Mouse (Mus musculus) gastrocnemius, postnatal 10 days (tissue): ENCODE results near the gene Prl6a1. TPM values are rescaled to one million over a fixed set of nuclear protein-coding genes. Genes with fewer than 3 reads are reported as not detected.

ENCODE experiments used
- DNase-seq: peaks from one replicate; pipeline ENCODE4 v3.0.0; 2021; ENCODE audit warnings: mixed read lengths
- long read RNA-seq, 2 experiments: library from polyadenylated mRNA; stranded (forward); transcript quantifications; one replicate each; pipeline ENCODE4 v2.0.0; 2021
- total RNA-seq, 2 experiments: library from RNA; stranded (reverse); gene quantifications; 2 replicates each; pipeline ENCODE4 v1.2.3; 2021

The Prl6a1 gene
- not detected for total RNA-seq
- long read RNA-seq, experiment 1: 0 reads
- long read RNA-seq, experiment 2: 0 reads

- no peak for DNase-seq
These were observed at the start of gene Prl6a1 for GRCm38 (mm10) chr13:27312334-27313225. Gene Prl6a1 (plus strand): TSS chr13:27312627.

GRCm38 (mm10) chr13:27334989-27335388, 22.6 kb downstream of the Prl6a1 start:
- no peak for DNase-seq

GRCm38 (mm10) chr13:27342733-27343275, 30.4 kb downstream of the Prl6a1 start:
- no peak for DNase-seq

DNA sequence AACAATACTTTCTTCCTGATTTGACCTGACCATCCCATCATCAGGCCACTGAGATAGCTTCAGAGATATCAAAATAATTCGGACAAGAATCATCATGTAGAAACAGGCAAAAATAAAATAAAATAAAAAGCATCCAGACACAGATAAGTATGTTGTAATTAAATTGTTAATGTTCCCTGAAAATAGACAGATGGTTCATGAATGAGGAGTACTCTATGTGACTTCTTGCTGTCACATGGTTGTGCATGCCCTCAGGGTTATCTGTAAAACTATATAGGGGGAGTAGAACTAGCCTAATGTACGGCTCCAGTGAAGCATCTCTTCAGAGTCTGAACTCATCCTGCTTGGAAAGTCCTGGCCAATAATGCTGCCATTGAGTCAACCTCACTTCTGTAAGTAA, 32.9 kb downstream of the Prl6a1 start, which contains the start of gene Prl8a2:
Prl8a2 (plus strand) TSS at position 301 of the 400 bp plus-strand sequence.
- DNase-seq: no peak

Other genes starting within 250 kb of the Prl6a1 start
- gene Prl3d1, start 218.4 kb upstream of the Prl6a1 start, total RNA-seq: not detected
- gene Prl3d2, start 190.9 kb upstream of the Prl6a1 start, total RNA-seq: not detected
- not detected for gene Prl3d3, start 155.8 kb upstream of the Prl6a1 start, total RNA-seq
- gene Prl3c1, start 116.0 kb upstream of the Prl6a1 start, total RNA-seq: not detected
- not detected for gene Prl3b1, start 70.8 kb upstream of the Prl6a1 start, total RNA-seq
- not detected for gene Prl3a1, start 53.2 kb upstream of the Prl6a1 start, total RNA-seq
- gene Prl8a2, start 33.0 kb downstream of the Prl6a1 start, total RNA-seq: not detected
- not detected for gene Prl2b1, start 78.2 kb downstream of the Prl6a1 start, total RNA-seq
- not detected for gene Prl8a6, start 126.1 kb downstream of the Prl6a1 start, total RNA-seq
- not detected for gene Prl8a8, start 200.6 kb downstream of the Prl6a1 start, total RNA-seq